ENCODE assay signal across 15 mouse cellular contexts in the genomic region with DNA sequence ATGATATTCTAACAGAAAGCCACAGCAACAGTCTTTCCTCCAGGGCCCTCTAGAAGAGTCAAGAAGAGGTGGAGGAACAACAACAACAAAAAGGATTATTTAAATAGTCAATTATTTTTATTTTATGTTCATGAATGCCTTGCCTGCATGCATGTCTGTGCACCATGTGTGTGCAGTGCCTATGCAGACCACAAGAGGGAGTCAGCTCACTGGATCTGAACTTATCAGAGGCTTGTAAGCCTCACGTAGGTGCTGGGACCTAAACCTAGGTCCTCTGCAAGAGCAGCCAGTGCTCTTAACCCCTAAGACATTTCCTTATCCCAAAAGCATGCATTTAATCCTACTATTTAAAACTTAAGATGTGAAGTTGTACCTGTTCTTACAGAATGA. TPM values are rescaled to one million over a fixed set of nuclear protein-coding genes. Genes with fewer than 3 reads are reported as not detected.
DNase-seq lines count a peak whose midpoint lies in the region; ATAC-seq and TF ChIP-seq lines count a peak whose summit lies in the region.
"Had no signal": no experiment of that assay in that cellular context is flagged by ENCODE, and none has a peak within 500 bp of the region (broad histone marks: within the 10 kb centered on the region; RNA-seq: fewer than 3 reads in every experiment).

No protein-coding gene starts in this region.

- H3K27ac ChIP-seq in forebrain, postnatal 0 days (ENCODE audit: low read depth, low read length): no peak overlapping the region
- H3K27ac ChIP-seq in forebrain, embryonic 13.5 days: no peak overlapping the region
- H3K27ac ChIP-seq in lung, embryonic 14.5 days (ENCODE audit: low read depth): no peak overlapping the region
- H3K27ac ChIP-seq in bone marrow, adult 2 months (ENCODE audit: control insufficient read depth, insufficient read depth, low read depth, low read length, poor library complexity): peak overlapping the region; percentile 31; the same call in 1 of the 2 replicates
- H3K27ac ChIP-seq: embryonic facial prominence, embryonic 12.5 days; forebrain, embryonic 12.5 days; midbrain, embryonic 15.5 days; neural tube, embryonic 15.5 days had no signal

- no peak for ATAC-seq in forebrain, postnatal 0 days
- no peak for ATAC-seq in forebrain, embryonic 13.5 days
- no peak for ATAC-seq in lung, embryonic 14.5 days (ENCODE audit: insufficient read depth)
- ATAC-seq: hindbrain, embryonic 16.5 days; midbrain, embryonic 15.5 days had no signal

- DNase-seq in forebrain, postnatal 0 days: no peak
- DNase-seq in lung, embryonic 14.5 days: no peak
- no peak for DNase-seq in lung, adult 18-20 months
- no peak for DNase-seq in spleen, postnatal 36 days (ENCODE audit: low spot score in 2 of 2)
- no peak for DNase-seq in urinary bladder, postnatal 10 days (ENCODE audit: low spot score)
- DNase-seq: cerebellum, postnatal 25 days; kidney, postnatal 14 days had no signal

- H3K9me3 ChIP-seq in forebrain, postnatal 0 days (ENCODE audit: low read length): 0 out of 2 replicates have a peak, but pooled peaks cover 4% of the 10 kb centered on the region
- H3K9me3 ChIP-seq in forebrain, embryonic 13.5 days (replicated peaks): peaks cover 8% of the 10 kb centered on the region
- no peaks in the 10 kb centered on the region; the same call in 1 of the 2 replicates for H3K9me3 ChIP-seq in lung, embryonic 14.5 days (ENCODE audit: low read depth, low read length)
- H3K9me3 ChIP-seq in megakaryocyte, embryonic 14.5 days: peaks cover 21% of the 10 kb centered on the region
- H3K9me3 ChIP-seq: midbrain, embryonic 15.5 days; neural tube, embryonic 15.5 days had no signal

- 91% methylated on average over 1 of the region's 1 CpGs for WGBS in forebrain, postnatal 0 days
- 90% methylated on average over 1 of the region's 1 CpGs for WGBS in forebrain, embryonic 13.5 days
- 75% methylated on average over 1 of the region's 1 CpGs for WGBS in lung, embryonic 14.5 days
- 50% methylated on average over 1 of the region's 1 CpGs for WGBS in bone marrow, adult 2 months

- H3K9ac ChIP-seq in forebrain, postnatal 0 days: no peak overlapping the region
- no peak overlapping the region for H3K9ac ChIP-seq in forebrain, embryonic 13.5 days
- H3K9ac ChIP-seq in lung, embryonic 14.5 days: no peak overlapping the region
- H3K9ac ChIP-seq: embryonic facial prominence, embryonic 12.5 days; forebrain, embryonic 12.5 days; midbrain, embryonic 15.5 days; neural tube, embryonic 15.5 days had no signal

- no peaks in the 10 kb centered on the region; the same call in 1 of the 2 replicates for H3K27me3 ChIP-seq in forebrain, postnatal 0 days (ENCODE audit: insufficient read depth, low read length)
- no peaks in the 10 kb centered on the region for H3K27me3 ChIP-seq in forebrain, embryonic 13.5 days
- no peaks in the 10 kb centered on the region for H3K27me3 ChIP-seq in lung, embryonic 14.5 days (ENCODE audit: insufficient read depth, low read length)
- H3K27me3 ChIP-seq in megakaryocyte, embryonic 14.5 days (replicated peaks): no peaks in the 10 kb centered on the region
- H3K27me3 ChIP-seq: embryonic facial prominence, embryonic 12.5 days; forebrain, embryonic 12.5 days; midbrain, embryonic 15.5 days; neural tube, embryonic 15.5 days had no signal

- H3K4me2 ChIP-seq in forebrain, postnatal 0 days (ENCODE audit: low read depth): no peak overlapping the region
- H3K4me2 ChIP-seq in forebrain, embryonic 13.5 days: no peak overlapping the region
- no peak overlapping the region for H3K4me2 ChIP-seq in lung, embryonic 14.5 days
- H3K4me2 ChIP-seq: embryonic facial prominence, embryonic 12.5 days; forebrain, embryonic 12.5 days; midbrain, embryonic 15.5 days; neural tube, embryonic 15.5 days had no signal

- peak; percentile 45 for TF ChIP-seq CTCF in forebrain, postnatal 0 days (IDR thresholded peaks at IDR 0.05; ENCODE audit: low read depth)
- peak; percentile 40 for TF ChIP-seq CTCF in lung, embryonic 14.5 days (IDR thresholded peaks at IDR 0.05; ENCODE audit: low read depth)
- TF ChIP-seq CTCF in bone marrow, adult 2 months (IDR thresholded peaks at IDR 0.05; ENCODE audit: control insufficient read depth, insufficient read depth, low read length): peak; percentile 38; the same call in 1 of the 2 replicates

- 0 out of 2 replicates have a peak, but pooled peaks cover 2% of the 10 kb centered on the region for H3K4me1 ChIP-seq in forebrain, postnatal 0 days (ENCODE audit: insufficient read depth)
- H3K4me1 ChIP-seq in forebrain, embryonic 13.5 days: no peaks in the 10 kb centered on the region
- no peaks in the 10 kb centered on the region for H3K4me1 ChIP-seq in lung, embryonic 14.5 days (ENCODE audit: insufficient read depth)
- peaks cover 2% of the 10 kb centered on the region for H3K4me1 ChIP-seq in bone marrow, adult 2 months (ENCODE audit: control insufficient read depth, insufficient read depth, low read length)
- H3K4me1 ChIP-seq in megakaryocyte, embryonic 14.5 days: peaks cover 55% of the 10 kb centered on the region

- no peak for TF ChIP-seq POLR2A in bone marrow, adult 2 months (IDR thresholded peaks at IDR 0.05; ENCODE audit: borderline replicate concordance, control insufficient read depth, low read depth, low read length)

- H3K4me3 ChIP-seq in forebrain, postnatal 0 days (ENCODE audit: low read depth, low read length): no peak overlapping the region
- H3K4me3 ChIP-seq in forebrain, embryonic 13.5 days: no peak overlapping the region
- no peak overlapping the region for H3K4me3 ChIP-seq in lung, embryonic 14.5 days (ENCODE audit: low read depth, low read length)
- H3K4me3 ChIP-seq in bone marrow, adult 2 months (replicated peaks; ENCODE audit: control insufficient read depth, low read depth, low read length): no peak overlapping the region
- H3K4me3 ChIP-seq in megakaryocyte, embryonic 14.5 days (replicated peaks): peak overlapping the region; percentile 70
- H3K4me3 ChIP-seq: embryonic facial prominence, embryonic 12.5 days; forebrain, embryonic 12.5 days; midbrain, embryonic 15.5 days; neural tube, embryonic 15.5 days had no signal

- H3K36me3 ChIP-seq in forebrain, postnatal 0 days (ENCODE audit: insufficient read depth): no peaks in the 10 kb centered on the region
- no peaks in the 10 kb centered on the region for H3K36me3 ChIP-seq in forebrain, embryonic 13.5 days (ENCODE audit: poor library complexity, severe bottlenecking)
- no peaks in the 10 kb centered on the region for H3K36me3 ChIP-seq in lung, embryonic 14.5 days (ENCODE audit: insufficient read depth)
- H3K36me3 ChIP-seq in megakaryocyte, embryonic 14.5 days (replicated peaks; ENCODE audit: low read length): peaks cover 98% of the 10 kb centered on the region
- H3K36me3 ChIP-seq: embryonic facial prominence, embryonic 12.5 days; forebrain, embryonic 12.5 days; midbrain, embryonic 15.5 days; neural tube, embryonic 15.5 days had no signal

RNA-seq across cellular contexts. Expression of a gene that starts 10.5 kb away (rescaled TPM):
- total RNA-seq in forebrain, postnatal 0 days (2014; rRNA removed): 3.4 and 11.6 TPM in 2 replicates
- polyA plus RNA-seq in forebrain, postnatal 0 days (2015; fragmentation: Nextera tagmentation; extraction: Ambion mirVana): 10.8 and 13.3 TPM in 2 replicates
- polyA plus RNA-seq in forebrain, embryonic 13.5 days (2015; fragmentation: Nextera tagmentation; extraction: Ambion mirVana): 5.2 and 7.5 TPM in 2 replicates
- polyA plus RNA-seq in lung, embryonic 14.5 days (2014; fragmentation: Nextera tagmentation; extraction: Ambion mirVana): 9.3 and 20.5 TPM in 2 replicates
- 150 and 287 TPM in 2 replicates for polyA plus RNA-seq in bone marrow, adult 2 months (2011; ENCODE audit: insufficient read depth, insufficient read length, low replicate concordance, missing spikeins)
- 15.7 and 31.2 TPM in 2 replicates for polyA plus RNA-seq in megakaryocyte, embryonic 14.5 days (2012; ENCODE audit: insufficient read depth, low replicate concordance)
